ENCODE assay signal across 9 mouse cellular contexts in the genomic region with DNA sequence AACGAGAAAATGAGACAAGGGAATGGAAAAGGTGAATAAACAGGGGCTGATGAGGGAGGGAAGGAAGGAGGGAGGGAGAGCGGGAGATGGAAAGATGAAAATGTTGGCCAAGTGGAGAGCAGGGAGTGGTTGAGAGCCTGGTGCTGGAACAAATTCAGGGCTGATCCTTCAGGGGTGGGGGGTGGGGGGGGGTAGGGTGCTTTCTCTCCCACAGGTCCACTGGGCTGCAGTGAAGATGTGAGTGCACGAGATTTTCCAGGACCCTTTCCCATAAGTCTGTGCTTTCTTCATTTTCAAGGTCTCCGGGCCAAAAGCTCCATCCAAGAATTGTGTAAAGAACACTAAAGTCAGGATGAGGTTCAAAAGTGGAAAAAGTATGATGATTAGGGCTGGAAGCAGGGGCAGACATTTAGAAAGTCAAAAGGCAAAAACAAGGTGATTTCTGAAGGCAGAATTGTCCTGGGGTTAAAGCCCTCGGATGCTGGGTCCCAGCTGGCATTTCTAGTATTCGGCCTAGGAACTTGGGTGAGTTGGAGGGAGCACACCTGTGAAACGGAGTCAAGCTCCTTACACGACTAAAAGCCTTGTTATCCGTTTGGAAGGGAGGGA.
A peak's percentile ranks its signal among the peaks of the same experiment; 100 is the strongest.
DNase-seq lines count a peak whose midpoint lies in the region; ATAC-seq and TF ChIP-seq lines count a peak whose summit lies in the region.
"Had no signal": no experiment of that assay in that cellular context is flagged by ENCODE, and none has a peak within 500 bp of the region (broad histone marks: within the 10 kb centered on the region; RNA-seq: fewer than 3 reads in every experiment).

No protein-coding gene starts in this region.

- no peaks in the 10 kb centered on the region for H3K9me3 ChIP-seq in lung, postnatal 0 days (ENCODE audit: low read length)
- H3K9me3 ChIP-seq in limb, embryonic 10.5 days (replicated peaks), result no peaks in the 10 kb centered on the region
- no peaks in the 10 kb centered on the region for H3K9me3 ChIP-seq in stomach, embryonic 16.5 days (replicated peaks; ENCODE audit: control insufficient read depth, low read length)

- intact Hi-C loops in gastrocnemius, adult 2 months (cut with DNase I), result no loop called here

- TF ChIP-seq EP300 in lung, postnatal 0 days (IDR thresholded peaks at IDR 0.05), result no peak

- WGBS in lung, postnatal 0 days, result 38% methylated on average over 9 of the region's 9 CpGs
- 55% methylated on average over 9 of the region's 9 CpGs for WGBS in limb, embryonic 10.5 days
- 29% methylated on average over 9 of the region's 9 CpGs for WGBS in stomach, embryonic 16.5 days

- peak overlapping the region; percentile 5; the same call in 1 of the 2 replicates for H3K4me2 ChIP-seq in lung, postnatal 0 days (replicated peaks; ENCODE audit: low read depth, low read length)
- H3K4me2 ChIP-seq in stomach, embryonic 16.5 days (ENCODE audit: low read depth, low read length), result peak overlapping the region; percentile 22; the same call in 1 of the 2 replicates

- peak overlapping the region; percentile 71 for H3K27ac ChIP-seq in gastrocnemius, adult 2 months
- H3K27ac ChIP-seq in lung, postnatal 0 days (ENCODE audit: low read length), result no peak overlapping the region
- H3K27ac ChIP-seq in limb, embryonic 10.5 days, result peak overlapping the region; percentile 93
- H3K27ac ChIP-seq in stomach, embryonic 16.5 days (ENCODE audit: low read length), result peak overlapping the region; percentile 88
- H3K27ac ChIP-seq: macrophage had no signal

- ATAC-seq in lung, postnatal 0 days, result no peak
- ATAC-seq in stomach, embryonic 16.5 days (ENCODE audit: insufficient read depth, low FRiP score), result peak; percentile 49; the same call in 1 of the 2 replicates

- H3K4me3 ChIP-seq in gastrocnemius, adult 2 months, result peak overlapping the region; percentile 40
- no peak overlapping the region for H3K4me3 ChIP-seq in lung, postnatal 0 days (ENCODE audit: low read depth, low read length)
- 0 out of 2 replicates have a peak overlapping the region, but pooled peaks have one; percentile 17 for H3K4me3 ChIP-seq in limb, embryonic 10.5 days
- H3K4me3 ChIP-seq in stomach, embryonic 16.5 days (replicated peaks; ENCODE audit: low read length), result no peak overlapping the region

- no peak for TF ChIP-seq CTCF in gastrocnemius, adult 2 months (IDR thresholded peaks at IDR 0.05)
- no peak for TF ChIP-seq CTCF in lung, postnatal 0 days (IDR thresholded peaks at IDR 0.05)

- H3K27me3 ChIP-seq in lung, postnatal 0 days (replicated peaks; ENCODE audit: insufficient read depth, low read length), result no peaks in the 10 kb centered on the region
- no peaks in the 10 kb centered on the region for H3K27me3 ChIP-seq in limb, embryonic 10.5 days (ENCODE audit: low read depth, poor library complexity, severe bottlenecking)
- H3K27me3 ChIP-seq in stomach, embryonic 16.5 days (ENCODE audit: control insufficient read depth, insufficient read depth, low read length), result no peaks in the 10 kb centered on the region

- no peak overlapping the region for H3K9ac ChIP-seq in lung, postnatal 0 days (replicated peaks; ENCODE audit: low read depth)
- H3K9ac ChIP-seq in stomach, embryonic 16.5 days (ENCODE audit: low read length), result 0 out of 2 replicates have a peak overlapping the region, but pooled peaks have one; percentile 47

- DNase-seq in gastrocnemius, adult 2 months, result no peak
- no peak for DNase-seq in gastrocnemius, postnatal 4 days (ENCODE audit: low spot score in 2 of 2)
- DNase-seq in lung, postnatal 0 days (ENCODE audit: low spot score), result no peak
- DNase-seq in lung, postnatal 36 days, result no peak
- DNase-seq in limb, embryonic 10.5 days (ENCODE audit: low spot score), result no peak
- no peak for DNase-seq in left cerebral cortex, adult 9 months (ENCODE audit: low spot score in 2 of 2)
- DNase-seq in right cerebral cortex, postnatal 25 days, result no peak

- H3K4me1 ChIP-seq in lung, postnatal 0 days (ENCODE audit: insufficient read depth, low read depth, low read length), result peaks cover 20% of the 10 kb centered on the region; the same call in 1 of the 2 replicates
- H3K4me1 ChIP-seq in limb, embryonic 10.5 days, result peaks cover 58% of the 10 kb centered on the region
- peaks cover 30% of the 10 kb centered on the region for H3K4me1 ChIP-seq in stomach, embryonic 16.5 days (ENCODE audit: control insufficient read depth, insufficient read depth, low read length)

- no peaks in the 10 kb centered on the region for H3K36me3 ChIP-seq in lung, postnatal 0 days (ENCODE audit: insufficient read depth, low read length)
- no peaks in the 10 kb centered on the region for H3K36me3 ChIP-seq in limb, embryonic 10.5 days
- H3K36me3 ChIP-seq in stomach, embryonic 16.5 days (ENCODE audit: control insufficient read depth, insufficient read depth, low read length), result no peaks in the 10 kb centered on the region

Comparison
In these comparisons a context has a peak if more than half of its experiments do, and no peak if none do; other contexts are left out.
1. H3K4me3 ChIP-seq: peak in gastrocnemius, adult 2 months (single experiment) and limb, embryonic 10.5 days (single experiment); none in lung, postnatal 0 days (single experiment) and stomach, embryonic 16.5 days (single experiment).